In genomic region chr12:52097049-52097649, GRCm38 (mm10) we compare ENCODE assay signal across 8 mouse cellular contexts. TPM values are rescaled to one million over a fixed set of nuclear protein-coding genes. Genes with fewer than 3 reads are reported as not detected.
DNase-seq lines count a peak whose midpoint lies in the region; ATAC-seq lines count a peak whose summit lies in the region.

No protein-coding gene starts in this region.

- H3K36me3 ChIP-seq in kidney, embryonic 14.5 days (ENCODE audit: control insufficient read depth, insufficient read depth, low read length): no peaks in the 10 kb centered on the region
- H3K36me3 ChIP-seq in hindbrain, embryonic 15.5 days: no peaks in the 10 kb centered on the region
- H3K36me3 ChIP-seq in midbrain, embryonic 15.5 days (replicated peaks): no peaks in the 10 kb centered on the region

- H3K9me3 ChIP-seq in kidney, embryonic 14.5 days (ENCODE audit: control insufficient read depth, low read length): no peaks in the 10 kb centered on the region
- no peaks in the 10 kb centered on the region for H3K9me3 ChIP-seq in hindbrain, embryonic 15.5 days
- no peaks in the 10 kb centered on the region for H3K9me3 ChIP-seq in midbrain, embryonic 15.5 days

- 73% methylated on average over 13 of the region's 13 CpGs for whole genome bisulfite sequencing in kidney, embryonic 14.5 days
- WGBS in hindbrain, embryonic 15.5 days: 71% methylated on average over 13 of the region's 13 CpGs
- 72% methylated on average over 13 of the region's 13 CpGs for WGBS in midbrain, embryonic 15.5 days

- H3K27ac ChIP-seq in kidney, embryonic 14.5 days (ENCODE audit: low read depth, low read length): no peak overlapping the region
- H3K27ac ChIP-seq in hindbrain, embryonic 15.5 days (replicated peaks): peak overlapping the region; percentile 80; the same call in 1 of the 2 replicates
- peak overlapping the region; percentile 48; the same call in 1 of the 2 replicates for H3K27ac ChIP-seq in midbrain, embryonic 15.5 days

- H3K4me2 ChIP-seq in kidney, embryonic 14.5 days (replicated peaks; ENCODE audit: low read depth, low read length): peak overlapping the region; percentile 48
- peak overlapping the region; percentile 69 for H3K4me2 ChIP-seq in hindbrain, embryonic 15.5 days
- peak overlapping the region; percentile 59 for H3K4me2 ChIP-seq in midbrain, embryonic 15.5 days

- ATAC-seq in kidney, embryonic 14.5 days (ENCODE audit: low FRiP score, low TSS enrichment): peak; percentile 68; the same call in 1 of the 2 replicates
- ATAC-seq in common myeloid progenitor, adult 5-6 weeks (replicated peaks; ENCODE audit: low read depth, poor library complexity, severe bottlenecking): 0 out of 2 replicates have a peak, but pooled peaks have one; percentile 16
- peak; percentile 78 for ATAC-seq in hindbrain, embryonic 15.5 days (ENCODE audit: low FRiP score, low read depth)
- ATAC-seq in midbrain, embryonic 15.5 days (replicated peaks): peak; percentile 87

- H3K27me3 ChIP-seq in kidney, embryonic 14.5 days (ENCODE audit: control insufficient read depth, insufficient read depth, low read length): no peaks in the 10 kb centered on the region
- no peaks in the 10 kb centered on the region for H3K27me3 ChIP-seq in hindbrain, embryonic 15.5 days
- no peaks in the 10 kb centered on the region for H3K27me3 ChIP-seq in midbrain, embryonic 15.5 days (replicated peaks)

- H3K4me3 ChIP-seq in kidney, embryonic 14.5 days (ENCODE audit: low read length): peak overlapping the region; percentile 78
- H3K4me3 ChIP-seq in hindbrain, embryonic 15.5 days: peak overlapping the region; percentile 99
- H3K4me3 ChIP-seq in midbrain, embryonic 15.5 days: peak overlapping the region; percentile 98

- DNase-seq in kidney, postnatal 4 days: no peak
- no peak for DNase-seq in urinary bladder, adult 2 months (ENCODE audit: low spot score)
- DNase-seq in thymus, postnatal 25 days: no peak
- DNase-seq in layer of hippocampus, postnatal 14 days (ENCODE audit: low spot score in 2 of 2): no peak

- H3K9ac ChIP-seq in kidney, embryonic 14.5 days (ENCODE audit: low read depth, low read length): peak overlapping the region; percentile 80; the same call in 1 of the 2 replicates
- peak overlapping the region; percentile 95; the same call in 1 of the 2 replicates for H3K9ac ChIP-seq in hindbrain, embryonic 15.5 days
- H3K9ac ChIP-seq in midbrain, embryonic 15.5 days: peak overlapping the region; percentile 95; the same call in 1 of the 2 replicates

- H3K4me1 ChIP-seq in kidney, embryonic 14.5 days (ENCODE audit: control insufficient read depth, insufficient read depth, low read length): peaks cover 5% of the 10 kb centered on the region; the same call in 1 of the 2 replicates
- H3K4me1 ChIP-seq in hindbrain, embryonic 15.5 days (replicated peaks): peaks cover 6% of the 10 kb centered on the region; the same call in 1 of the 2 replicates
- peaks cover 5% of the 10 kb centered on the region for H3K4me1 ChIP-seq in midbrain, embryonic 15.5 days

RNA-seq across cellular contexts. Expression of gene Nubpl, which starts 0.4 kb away (rescaled TPM):
- 18.9 and 19.2 TPM in 2 replicates for polyA plus RNA-seq in kidney, embryonic 14.5 days (2014; fragmentation: Nextera tagmentation; extraction: Ambion mirVana)
- total RNA-seq in common myeloid progenitor, adult 5-6 weeks (2017): 4.4 and 4.5 TPM in 2 replicates
- 6.7 and 7.8 TPM in 2 replicates for polyA plus RNA-seq in hindbrain, embryonic 15.5 days (2015; fragmentation: Nextera tagmentation; extraction: Ambion mirVana)
- 8.3 TPM in 2 replicates for polyA plus RNA-seq in midbrain, embryonic 15.5 days (2015; fragmentation: Nextera tagmentation; extraction: Ambion mirVana)
- polyA plus RNA-seq in urinary bladder, adult 2 months (2012; rRNA removed): 4.2 TPM in 2 replicates
- 1 to 10 TPM; 5.1 to 5.4 TPM for total RNA-seq in layer of hippocampus, postnatal 14 days (2021)

Comparison
In these comparisons a context has a peak if more than half of its experiments do, and no peak if none do; other contexts are left out.
1. ATAC-seq: peak in every context shown above with its lines; median percentile 87 in midbrain, embryonic 15.5 days; 78 in hindbrain, embryonic 15.5 days; 68 in kidney, embryonic 14.5 days; 16 in common myeloid progenitor, adult 5-6 weeks.